Mouse (Mus musculus): ENCODE data around the gene Olfr372.

- TF ChIP-seq CTCF (IDR thresholded peaks at IDR 0.05; ENCODE audit: control insufficient read depth, insufficient read depth, low read length): no peak
- no peak for TF ChIP-seq POLR2A (IDR thresholded peaks at IDR 0.05; ENCODE audit: borderline replicate concordance, control insufficient read depth, low read depth, low read length)
Observed at GRCm38 (mm10) chr8:71999434-71999833, 41.6 kb upstream of the Olfr372 start.
